Mouse (Mus musculus) left cerebral cortex, postnatal 4 days (tissue): ENCODE results near the gene Syne4. TPM values are rescaled to one million over a fixed set of nuclear protein-coding genes. Genes with fewer than 3 reads are reported as not detected.

Source experiments
- DNase-seq: peaks from one replicate; pipeline ENCODE4 v3.0.0-alpha.2; 2022
- intact Hi-C: fragments of 180-260 bp; cut with DNase I; formaldehyde crosslinking; loops from one replicate; pipeline ENCODE4 v1.15.1; 2025
- total RNA-seq, 2 experiments: library from RNA; stranded (reverse); gene quantifications; 2 replicates each; pipeline ENCODE4 v1.2.3; 2021

Syne4 gene
- total RNA-seq, 2 experiments from 2014 or later: 6.9 to 8.3 TPM

GRCm38 (mm10) chr7:30326427-30326826 is 11.8 kb downstream of the Syne4 start:
- no peak for DNase-seq
- intact Hi-C loops: no loop called here

DNA sequence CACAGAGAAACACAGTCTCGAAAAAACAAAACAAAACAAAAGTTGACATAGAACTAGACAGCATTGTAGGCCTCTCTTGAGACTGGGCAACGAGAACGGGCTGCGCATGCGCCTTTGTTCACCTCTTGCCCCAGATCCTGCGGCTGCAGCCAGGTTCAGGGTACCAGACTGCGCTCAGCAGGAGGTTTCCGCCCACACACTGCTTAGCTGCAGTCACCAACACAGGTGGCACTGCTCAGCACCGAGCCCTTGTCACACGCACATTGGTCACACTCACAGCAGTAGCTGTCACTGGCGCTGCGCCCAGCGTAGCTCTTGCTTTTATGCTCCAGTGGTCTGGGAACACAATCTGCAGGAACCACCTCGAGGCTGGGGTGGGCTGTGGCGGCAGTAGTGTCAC is 12.5 kb downstream of the Syne4 start:
- DNase-seq: peak; percentile 91
- intact Hi-C loops: no loop called here

GRCm38 (mm10) chr7:30328379-30328778 is 13.8 kb downstream of the Syne4 start:
- intact Hi-C loops: no loop called here
- no peak for DNase-seq

DNA sequence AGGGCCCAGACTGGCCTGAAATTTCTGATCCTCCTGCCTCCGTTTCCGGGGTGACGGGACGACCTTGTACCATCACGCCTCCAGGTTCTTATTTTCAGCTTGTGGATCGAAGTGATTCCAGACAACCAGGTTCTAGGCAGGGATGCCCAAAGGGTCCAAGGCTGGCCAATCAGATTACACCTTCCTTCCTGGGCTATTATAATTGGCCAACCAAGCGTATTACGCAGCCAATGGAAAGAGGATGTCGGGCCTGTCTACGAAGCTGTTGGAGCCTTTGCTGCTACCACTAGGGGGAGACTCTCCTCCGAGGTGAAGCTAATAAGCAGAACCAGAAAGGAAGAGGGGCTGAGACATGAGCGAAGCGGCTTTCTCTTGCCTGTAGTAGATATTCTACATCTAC is 17.3 kb downstream of the Syne4 start:
- intact Hi-C loops: loop anchor here (10.0 kb wide), 1 partner anchor 163 kb away; the partner anchor contains the start of gene Prodh2

DNA sequence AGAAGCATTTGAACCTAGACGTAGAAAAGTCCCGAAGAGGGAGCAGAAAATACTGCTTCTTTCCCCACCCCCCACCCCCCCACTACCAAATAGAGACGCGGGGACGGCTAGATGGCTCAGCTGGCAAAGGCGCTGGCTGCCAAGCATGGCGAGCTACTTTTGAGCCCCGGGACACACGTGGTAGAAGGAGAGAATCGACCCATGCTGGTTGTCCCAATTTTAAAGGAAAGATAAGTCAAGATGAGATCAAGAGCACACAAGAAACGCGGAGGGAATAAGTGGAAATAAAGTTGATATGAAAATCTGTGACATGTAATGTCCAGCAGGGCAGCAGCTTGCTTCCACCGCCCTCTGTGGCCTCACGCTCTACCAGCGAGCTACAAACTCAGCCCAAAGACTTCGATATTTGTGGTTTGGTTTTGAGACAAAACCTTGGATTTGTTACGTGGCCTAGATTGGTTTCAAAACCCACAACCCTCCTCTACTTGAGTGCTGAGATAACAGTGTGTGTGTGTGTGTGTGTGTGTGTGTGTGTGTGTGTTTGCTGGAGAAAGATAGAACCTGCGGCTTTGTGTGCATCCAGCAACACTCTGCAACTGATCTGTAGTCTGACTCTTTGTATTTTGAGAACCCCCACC is 18.1 kb downstream of the Syne4 start:
- intact Hi-C loops: loop anchor here (10.0 kb wide), 1 partner anchor 162 kb away; the partner anchor contains the start of gene Prodh2
- no peak for DNase-seq

More for the DNA sequence above, 17.3 kb downstream of the Syne4 start:
- peak; percentile 91 for DNase-seq

DNA sequence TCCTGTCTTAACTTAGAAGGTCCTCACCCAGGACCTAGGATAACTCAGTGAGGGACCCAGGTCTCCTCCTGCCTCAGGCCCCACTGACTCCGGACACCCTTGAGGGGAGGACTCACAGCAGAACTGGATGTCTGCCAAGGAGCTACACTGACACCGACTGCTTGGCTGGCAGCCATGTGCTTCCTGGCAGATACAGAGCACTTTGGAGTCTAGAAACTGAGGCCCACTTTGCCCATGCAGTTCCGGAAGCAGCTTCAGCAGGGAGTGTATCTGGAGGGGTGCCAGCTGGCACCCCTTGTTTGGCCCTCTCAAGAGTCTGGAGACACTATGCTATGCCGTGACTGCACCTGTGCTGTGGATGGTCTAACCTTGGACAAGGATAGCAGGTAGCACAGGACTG is 18.8 kb downstream of the Syne4 start:
- peak; percentile 95 for DNase-seq
- intact Hi-C loops: loop anchor here (10.0 kb wide), 1 partner anchor 161 kb away; the partner anchor contains the start of gene Prodh2

- intact Hi-C loops: loop anchor here (10.0 kb wide), 1 partner anchor 160 kb away; the partner anchor contains the start of gene Prodh2
- DNase-seq: peak; percentile 59
These were observed 20.0 kb downstream of the Syne4 start for GRCm38 (mm10) chr7:30334563-30334962.

DNA sequence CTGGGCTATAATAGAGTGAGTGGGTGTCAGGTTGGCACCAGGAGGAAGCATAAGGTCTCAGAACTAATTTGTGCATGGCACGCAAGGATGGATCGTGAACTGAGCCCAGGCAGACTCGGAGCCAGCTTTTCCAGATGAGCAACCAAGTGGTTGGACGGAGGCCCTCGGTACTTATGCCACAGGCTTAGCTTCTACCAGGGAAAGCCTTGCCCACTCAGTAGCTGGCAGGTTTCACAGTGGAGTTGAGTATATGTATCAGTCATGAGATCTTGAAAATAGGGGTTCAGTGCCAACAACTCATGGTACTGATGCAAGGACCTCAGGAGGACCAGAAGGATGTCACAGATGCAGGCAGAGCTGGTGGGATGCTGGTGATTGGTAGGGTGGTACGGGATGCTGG is 21.1 kb downstream of the Syne4 start:
- intact Hi-C loops: loop anchor here (5.0 to 10.0 kb wide), 2 partner anchors 97 to 159 kb away; partner anchors contain the start of gene Prodh2
- DNase-seq: peak; percentile 83

GRCm38 (mm10) chr7:30336384-30336783 is 21.8 kb downstream of the Syne4 start:
- peak; percentile 96 for DNase-seq
- intact Hi-C loops: loop anchor here (5.0 to 10.0 kb wide), 2 partner anchors 96 to 158 kb away; partner anchors contain the start of gene Prodh2

- intact Hi-C loops: loop anchor here (5.0 to 10.0 kb wide), 2 partner anchors 93 to 155 kb away; partner anchors contain the start of gene Prodh2
- DNase-seq: peak; percentile 81
These were observed 25.0 kb downstream of the Syne4 start for GRCm38 (mm10) chr7:30339432-30340109.

DNA sequence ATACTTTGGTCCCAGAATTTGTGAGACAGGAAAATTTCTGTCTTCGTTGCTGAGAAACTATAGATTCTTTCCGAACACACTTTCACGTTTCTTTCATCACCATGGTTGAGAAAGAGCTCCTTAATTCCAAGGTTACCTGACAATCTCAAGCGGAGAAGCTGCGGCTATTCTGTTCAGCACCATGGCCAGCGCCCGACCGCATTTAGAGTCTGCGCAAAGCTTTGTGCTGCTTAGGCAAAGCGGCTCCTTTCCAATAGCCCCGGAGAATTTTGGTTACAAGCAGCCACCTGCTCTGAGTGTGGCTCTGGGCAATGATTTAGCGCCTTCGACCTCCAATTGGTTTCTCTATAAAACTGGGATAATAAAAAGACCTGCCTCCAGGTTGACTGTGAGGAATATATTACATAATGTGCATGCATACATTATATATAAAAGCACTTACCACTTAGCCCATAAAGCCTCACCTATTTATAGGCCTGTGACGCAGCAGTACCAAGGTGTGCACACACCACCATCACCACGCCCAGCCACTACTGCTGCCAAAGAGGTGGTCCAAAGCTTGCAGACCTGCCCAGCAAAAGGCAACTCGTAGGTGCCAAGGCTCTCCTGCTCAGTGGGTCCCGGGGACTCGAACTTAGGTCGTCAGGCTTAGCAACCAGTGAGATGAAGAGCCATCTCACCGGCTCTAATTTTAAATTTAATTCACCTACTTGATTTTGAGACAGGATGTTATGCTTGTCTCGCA is 32.2 kb downstream of the Syne4 start:
- DNase-seq: no peak
- intact Hi-C loops: no loop called here

- peak; percentile 84 for DNase-seq
- intact Hi-C loops: no loop called here
These were observed 33.2 kb downstream of the Syne4 start for GRCm38 (mm10) chr7:30347828-30348227.

GRCm38 (mm10) chr7:30353279-30353822 is 38.7 kb downstream of the Syne4 start:
- intact Hi-C loops: no loop called here

GRCm38 (mm10) chr7:30354059-30354458 is 39.5 kb downstream of the Syne4 start:
- intact Hi-C loops: no loop called here
- DNase-seq: no peak

More at GRCm38 (mm10) chr7:30353279-30353822, 38.7 kb downstream of the Syne4 start:
- peak; percentile 73 for DNase-seq

DNA sequence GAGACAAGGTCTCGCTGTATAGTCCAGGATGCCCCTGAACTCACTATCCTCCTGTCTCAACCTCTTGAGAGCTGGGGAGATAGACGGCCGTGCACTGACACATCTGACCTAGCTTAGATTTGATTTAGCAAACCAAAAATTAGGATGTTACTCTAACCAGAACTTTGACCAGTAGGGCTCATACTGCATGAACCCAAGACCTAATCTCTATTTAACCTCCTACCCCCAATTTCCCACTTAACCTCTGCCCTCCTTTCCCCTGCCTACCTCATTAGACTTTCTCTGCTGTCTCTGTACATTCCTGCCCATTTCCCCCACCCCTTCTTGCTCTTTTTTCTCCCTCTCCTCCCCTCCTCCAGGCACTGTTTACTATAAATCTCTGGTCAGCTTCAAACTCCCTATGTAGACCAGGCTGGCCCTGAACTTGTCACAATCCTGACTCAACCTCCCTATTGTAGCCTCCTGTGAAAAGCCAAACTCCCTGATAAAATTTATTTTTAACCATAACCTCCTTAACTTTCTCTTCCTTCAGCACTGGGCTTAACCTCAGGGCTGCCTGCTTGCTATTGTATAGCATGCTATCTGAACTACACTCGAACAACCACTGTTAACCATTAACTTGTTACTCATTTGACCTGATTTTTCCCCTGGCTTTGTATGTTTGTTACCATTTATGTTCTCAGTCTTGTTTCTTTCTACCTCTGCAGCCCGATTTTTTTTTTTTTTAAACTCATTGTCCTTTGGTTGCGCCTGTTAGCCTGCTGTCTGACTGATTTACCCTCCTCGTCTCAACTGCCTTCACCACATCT is 44.0 kb downstream of the Syne4 start:
- no peak for DNase-seq
- intact Hi-C loops: no loop called here

DNA sequence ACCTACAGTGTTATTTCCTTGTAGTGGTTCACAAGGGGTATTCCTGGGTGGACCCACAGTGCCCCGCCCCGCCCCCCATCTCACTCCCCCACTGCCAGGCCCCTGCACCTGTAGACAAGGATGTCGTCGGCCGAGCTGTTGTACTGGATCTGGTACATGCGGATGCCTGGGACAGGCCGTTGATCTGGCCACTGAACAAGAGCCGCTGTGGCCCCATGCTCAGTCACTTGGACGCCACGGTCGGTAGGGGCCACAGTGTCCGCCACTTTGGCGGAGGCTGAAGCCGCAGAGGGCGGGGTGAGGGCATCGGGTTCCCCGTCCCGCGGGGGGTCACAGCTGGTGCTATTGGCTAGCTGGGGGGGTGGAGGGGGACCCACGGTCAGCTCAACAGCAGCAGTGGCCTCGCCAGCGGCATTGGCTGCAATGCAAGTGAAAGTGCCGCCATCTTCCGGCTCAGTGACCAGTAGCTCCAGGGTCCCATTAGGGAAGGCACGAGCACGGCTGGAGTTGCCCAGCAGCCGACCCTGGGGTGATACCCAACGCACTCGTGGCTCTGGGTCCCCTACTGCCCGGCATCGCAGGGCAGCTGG is 44.8 kb downstream of the Syne4 start:
- DNase-seq: no peak
- intact Hi-C loops: no loop called here

- DNase-seq: no peak
- intact Hi-C loops: no loop called here
These were observed 45.4 kb downstream of the Syne4 start for GRCm38 (mm10) chr7:30360028-30360427.

DNA sequence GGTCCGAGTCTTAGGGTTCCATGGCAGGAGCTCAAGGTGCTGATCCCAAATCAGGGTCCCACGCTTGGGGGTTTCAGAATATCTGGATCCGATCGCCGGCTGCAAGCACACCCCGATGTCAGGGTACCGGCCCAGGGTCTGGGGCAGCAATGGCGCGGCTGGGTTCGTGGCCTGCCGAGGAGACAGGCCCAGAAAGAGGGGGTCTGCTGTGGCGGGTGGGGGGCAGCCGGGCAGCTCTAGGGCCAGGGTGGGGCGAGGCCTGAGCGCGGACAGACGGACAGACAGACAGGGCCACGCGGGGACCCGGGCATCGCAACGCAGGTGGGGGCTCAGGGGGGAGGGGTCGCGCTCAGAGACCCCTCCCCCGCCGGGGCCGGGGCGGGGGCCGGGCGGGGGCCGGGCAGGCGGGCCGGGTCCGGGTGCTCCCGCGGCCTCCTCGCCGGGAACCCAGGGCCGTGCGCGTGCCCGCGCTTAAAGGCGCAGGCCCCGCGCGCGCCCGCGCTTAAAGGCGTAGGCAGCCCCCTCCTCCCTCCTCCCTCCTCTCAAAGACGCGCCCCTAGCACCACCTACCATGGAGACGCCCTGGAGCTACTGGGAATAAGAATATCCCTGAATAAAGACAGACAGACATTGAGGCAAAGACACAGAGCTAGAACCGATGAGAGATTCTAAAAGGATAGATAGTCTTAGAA is 48.2 kb downstream of the Syne4 start, which contains the start of gene Lrfn3:
Gene Lrfn3 (minus strand): TSS at position 121 of the 692 bp plus-strand sequence.
- DNase-seq: peak; percentile 87
- intact Hi-C loops: no loop called here

DNA sequence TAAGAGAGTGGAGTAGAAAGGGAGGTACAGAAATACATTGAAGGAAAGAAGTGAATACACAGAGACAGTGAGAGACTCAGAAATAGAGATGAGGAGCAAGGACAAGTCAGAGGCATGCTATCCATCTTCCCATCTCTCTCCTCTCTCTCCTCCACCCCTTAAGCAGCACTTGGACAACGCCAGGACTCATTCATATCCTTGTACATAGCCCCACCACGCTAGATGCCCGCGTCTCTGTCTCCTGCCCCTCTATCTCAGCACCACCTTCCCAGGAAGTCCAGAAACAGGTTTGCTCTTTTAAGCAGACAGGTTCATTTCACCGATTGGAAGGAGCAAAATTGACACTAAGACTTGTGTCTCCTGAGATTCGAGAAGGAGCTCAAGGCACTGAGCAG is 48.7 kb downstream of the Syne4 start:
- intact Hi-C loops: no loop called here
- no peak for DNase-seq
